8 mouse cellular contexts compared by ENCODE assay signal in genomic region chr16:4598041-4598440, GRCm38 (mm10). TPM values are rescaled to one million over a fixed set of nuclear protein-coding genes. Genes with fewer than 3 reads are reported as not detected.
DNase-seq lines count a peak whose midpoint lies in the region; ATAC-seq lines count a peak whose summit lies in the region.

No protein-coding gene starts in this region.

- no peak overlapping the region for H3K4me2 ChIP-seq in heart, embryonic 12.5 days
- peak overlapping the region; percentile 2; the same call in 1 of the 2 replicates for H3K4me2 ChIP-seq in midbrain, embryonic 11.5 days
- H3K4me2 ChIP-seq in midbrain, embryonic 16.5 days (ENCODE audit: low read length) = no peak overlapping the region
- H3K4me2 ChIP-seq in limb, embryonic 13.5 days (replicated peaks) = peak overlapping the region; percentile 100

- 65% methylated on average over 5 of the region's 5 CpGs for WGBS in heart, embryonic 12.5 days
- 67% methylated on average over 5 of the region's 5 CpGs for WGBS in midbrain, embryonic 11.5 days
- 77% methylated on average over 5 of the region's 5 CpGs for WGBS in midbrain, embryonic 16.5 days
- WGBS in limb, embryonic 13.5 days = 35% methylated on average over 5 of the region's 5 CpGs

- no peak overlapping the region for H3K4me3 ChIP-seq in heart, embryonic 12.5 days
- H3K4me3 ChIP-seq in midbrain, embryonic 11.5 days (ENCODE audit: low read depth, low read length) = no peak overlapping the region
- H3K4me3 ChIP-seq in midbrain, embryonic 16.5 days (ENCODE audit: low read depth, low read length) = no peak overlapping the region
- H3K4me3 ChIP-seq in limb, embryonic 13.5 days = peak overlapping the region; percentile 90

- H3K9ac ChIP-seq in heart, embryonic 12.5 days = peak overlapping the region; percentile 34
- no peak overlapping the region for H3K9ac ChIP-seq in midbrain, embryonic 11.5 days (ENCODE audit: low read length)
- H3K9ac ChIP-seq in midbrain, embryonic 16.5 days (ENCODE audit: low read depth, low read length) = no peak overlapping the region
- H3K9ac ChIP-seq in limb, embryonic 13.5 days = peak overlapping the region; percentile 57

- ATAC-seq in heart, embryonic 12.5 days (ENCODE audit: insufficient number of reproducible peaks, low FRiP score) = no peak
- ATAC-seq in midbrain, embryonic 11.5 days (ENCODE audit: low FRiP score) = no peak
- ATAC-seq in midbrain, embryonic 16.5 days = no peak
- ATAC-seq in limb, embryonic 13.5 days (ENCODE audit: low FRiP score, low read depth) = no peak

- DNase-seq in heart, postnatal 14 days = no peak
- peak; percentile 79 for DNase-seq in midbrain, embryonic 11.5 days (ENCODE audit: low spot score, missing footprints)
- no peak for DNase-seq in ovary, postnatal 14 days (ENCODE audit: low spot score)
- no peak for DNase-seq in retina, postnatal 1 day
- DNase-seq in lung, postnatal 14 days = no peak

- H3K4me1 ChIP-seq in heart, embryonic 12.5 days (replicated peaks) = peaks cover 85% of the 10 kb centered on the region
- H3K4me1 ChIP-seq in midbrain, embryonic 11.5 days (ENCODE audit: control insufficient read depth, insufficient read depth, low read length) = peaks cover 71% of the 10 kb centered on the region
- H3K4me1 ChIP-seq in midbrain, embryonic 16.5 days (ENCODE audit: control insufficient read depth, insufficient read depth, low read length) = peaks cover 46% of the 10 kb centered on the region
- peaks cover 87% of the 10 kb centered on the region for H3K4me1 ChIP-seq in limb, embryonic 13.5 days

- no peaks in the 10 kb centered on the region for H3K27me3 ChIP-seq in heart, embryonic 12.5 days (replicated peaks)
- no peaks in the 10 kb centered on the region for H3K27me3 ChIP-seq in midbrain, embryonic 11.5 days (ENCODE audit: control insufficient read depth, insufficient read depth, low read length)
- H3K27me3 ChIP-seq in midbrain, embryonic 16.5 days (ENCODE audit: control insufficient read depth, insufficient read depth, low read depth, low read length) = no peaks in the 10 kb centered on the region
- no peaks in the 10 kb centered on the region for H3K27me3 ChIP-seq in limb, embryonic 13.5 days

- no peak overlapping the region for H3K27ac ChIP-seq in heart, embryonic 12.5 days (ENCODE audit: poor library complexity, severe bottlenecking)
- H3K27ac ChIP-seq in midbrain, embryonic 11.5 days (ENCODE audit: low read depth, low read length) = no peak overlapping the region
- H3K27ac ChIP-seq in midbrain, embryonic 16.5 days (ENCODE audit: low read length) = no peak overlapping the region
- peak overlapping the region; percentile 67 for H3K27ac ChIP-seq in limb, embryonic 13.5 days

- no peaks in the 10 kb centered on the region for H3K9me3 ChIP-seq in heart, embryonic 12.5 days (replicated peaks)
- H3K9me3 ChIP-seq in midbrain, embryonic 11.5 days (ENCODE audit: control insufficient read depth, low read length) = no peaks in the 10 kb centered on the region
- no peaks in the 10 kb centered on the region for H3K9me3 ChIP-seq in midbrain, embryonic 16.5 days (replicated peaks; ENCODE audit: control insufficient read depth, low read length, poor library complexity, severe bottlenecking)
- H3K9me3 ChIP-seq in limb, embryonic 13.5 days = no peaks in the 10 kb centered on the region

- intact Hi-C loops in heart, postnatal 14 days (cut with DNase I) = no loop called here

- no peaks in the 10 kb centered on the region for H3K36me3 ChIP-seq in heart, embryonic 12.5 days
- H3K36me3 ChIP-seq in midbrain, embryonic 11.5 days (ENCODE audit: control insufficient read depth, insufficient read depth, low read length) = no peaks in the 10 kb centered on the region
- H3K36me3 ChIP-seq in midbrain, embryonic 16.5 days (ENCODE audit: control insufficient read depth, insufficient read depth, low read length) = no peaks in the 10 kb centered on the region
- H3K36me3 ChIP-seq in limb, embryonic 13.5 days = peaks cover 2% of the 10 kb centered on the region; the same call in 1 of the 2 replicates

RNA-seq across cellular contexts. Expression of gene Glis2, which starts 3.5 kb away (rescaled TPM):
- polyA plus RNA-seq in heart, embryonic 12.5 days (2016; fragmentation: Nextera tagmentation; extraction: Ambion mirVana) = 24.9 and 25.5 TPM in 2 replicates
- 10 to 100 TPM; 20.8 to 23.0 TPM for total RNA-seq in heart, postnatal 14 days (2021)
- 16.6 and 27.2 TPM in 2 replicates for polyA plus RNA-seq in midbrain, embryonic 11.5 days (2014; fragmentation: Nextera tagmentation; extraction: Ambion mirVana)
- 13.0 and 14.0 TPM in 2 replicates for polyA plus RNA-seq in midbrain, embryonic 16.5 days (2015; fragmentation: Nextera tagmentation; extraction: Ambion mirVana)
- 32.0 and 39.4 TPM in 2 replicates for polyA plus RNA-seq in limb, embryonic 13.5 days (2015; fragmentation: Nextera tagmentation; extraction: Ambion mirVana)

RNA-seq across cellular contexts. Expression of gene Pam16, which starts 26.7 kb away (rescaled TPM):
- polyA plus RNA-seq in heart, embryonic 12.5 days (2016; fragmentation: Nextera tagmentation; extraction: Ambion mirVana) = 127 and 128 TPM in 2 replicates
- 100 to 1,000 TPM; 119 to 137 TPM for total RNA-seq in heart, postnatal 14 days (2021)
- 97.1 and 99.1 TPM in 2 replicates for polyA plus RNA-seq in midbrain, embryonic 11.5 days (2014; fragmentation: Nextera tagmentation; extraction: Ambion mirVana)
- polyA plus RNA-seq in midbrain, embryonic 16.5 days (2015; fragmentation: Nextera tagmentation; extraction: Ambion mirVana) = 144 and 153 TPM in 2 replicates
- polyA plus RNA-seq in limb, embryonic 13.5 days (2015; fragmentation: Nextera tagmentation; extraction: Ambion mirVana) = 105 and 106 TPM in 2 replicates

RNA-seq across cellular contexts. Expression of gene Tfap4, which starts 38.4 kb away (rescaled TPM):
- 8.1 and 8.4 TPM in 2 replicates for polyA plus RNA-seq in heart, embryonic 12.5 days (2016; fragmentation: Nextera tagmentation; extraction: Ambion mirVana)
- total RNA-seq in heart, postnatal 14 days (2021) = 1 to 10 TPM; 3.0 to 3.1 TPM
- polyA plus RNA-seq in midbrain, embryonic 11.5 days (2014; fragmentation: Nextera tagmentation; extraction: Ambion mirVana) = 18.2 and 18.9 TPM in 2 replicates
- polyA plus RNA-seq in midbrain, embryonic 16.5 days (2015; fragmentation: Nextera tagmentation; extraction: Ambion mirVana) = 8.0 and 9.1 TPM in 2 replicates
- polyA plus RNA-seq in limb, embryonic 13.5 days (2015; fragmentation: Nextera tagmentation; extraction: Ambion mirVana) = 24.9 and 26.3 TPM in 2 replicates

RNA-seq across cellular contexts. Expression of gene Vasn, which starts 41.7 kb away (rescaled TPM):
- polyA plus RNA-seq in heart, embryonic 12.5 days (2016; fragmentation: Nextera tagmentation; extraction: Ambion mirVana) = 14.8 and 16.4 TPM in 2 replicates
- 10 to 100 TPM; 12.1 to 14.7 TPM for total RNA-seq in heart, postnatal 14 days (2021)
- 6.1 and 7.0 TPM in 2 replicates for polyA plus RNA-seq in midbrain, embryonic 11.5 days (2014; fragmentation: Nextera tagmentation; extraction: Ambion mirVana)
- polyA plus RNA-seq in midbrain, embryonic 16.5 days (2015; fragmentation: Nextera tagmentation; extraction: Ambion mirVana) = 4.2 and 4.3 TPM in 2 replicates
- polyA plus RNA-seq in limb, embryonic 13.5 days (2015; fragmentation: Nextera tagmentation; extraction: Ambion mirVana) = 35.6 and 35.9 TPM in 2 replicates

RNA-seq across cellular contexts. Expression of gene Dnaja3, which starts 41.7 kb away (rescaled TPM):
- 77.6 and 77.7 TPM in 2 replicates for polyA plus RNA-seq in heart, embryonic 12.5 days (2016; fragmentation: Nextera tagmentation; extraction: Ambion mirVana)
- total RNA-seq in heart, postnatal 14 days (2021) = 100 to 1,000 TPM; 121 to 123 TPM
- polyA plus RNA-seq in midbrain, embryonic 11.5 days (2014; fragmentation: Nextera tagmentation; extraction: Ambion mirVana) = 53.4 and 57.0 TPM in 2 replicates
- 69.2 and 70.2 TPM in 2 replicates for polyA plus RNA-seq in midbrain, embryonic 16.5 days (2015; fragmentation: Nextera tagmentation; extraction: Ambion mirVana)
- 56.6 and 60.0 TPM in 2 replicates for polyA plus RNA-seq in limb, embryonic 13.5 days (2015; fragmentation: Nextera tagmentation; extraction: Ambion mirVana)

Comparison
In these comparisons a context has a peak if more than half of its experiments do, and no peak if none do; other contexts are left out.
1. H3K4me2 ChIP-seq: peak in midbrain, embryonic 11.5 days (single experiment) and limb, embryonic 13.5 days (single experiment); none in heart, embryonic 12.5 days (single experiment) and midbrain, embryonic 16.5 days (single experiment).
2. H3K9ac ChIP-seq: peak in heart, embryonic 12.5 days (single experiment) and limb, embryonic 13.5 days (single experiment); none in midbrain, embryonic 11.5 days (single experiment) and midbrain, embryonic 16.5 days (single experiment).